Mouse (Mus musculus) cerebellum, adult 2 months (tissue): Measurements from ENCODE around the gene Tmem270.

ENCODE experiments used
- CTCF ChIP-seq: fragments of 200-500 bp; IDR thresholded peaks from 2 replicates; pipeline ENCODE4 v1.5.1; 2011; ENCODE audit warnings: low read depth, mild to moderate bottlenecking, control low read depth, low read length, moderate library complexity, borderline replicate concordance; ENCODE audit not compliant: insufficient read depth
- POLR2A ChIP-seq: fragments of 200-500 bp; IDR thresholded peaks from 2 replicates; pipeline ENCODE4 v1.6.1; 2011; ENCODE audit warnings: low read length, control low read depth, borderline replicate concordance; ENCODE audit not compliant: insufficient read depth

DNA sequence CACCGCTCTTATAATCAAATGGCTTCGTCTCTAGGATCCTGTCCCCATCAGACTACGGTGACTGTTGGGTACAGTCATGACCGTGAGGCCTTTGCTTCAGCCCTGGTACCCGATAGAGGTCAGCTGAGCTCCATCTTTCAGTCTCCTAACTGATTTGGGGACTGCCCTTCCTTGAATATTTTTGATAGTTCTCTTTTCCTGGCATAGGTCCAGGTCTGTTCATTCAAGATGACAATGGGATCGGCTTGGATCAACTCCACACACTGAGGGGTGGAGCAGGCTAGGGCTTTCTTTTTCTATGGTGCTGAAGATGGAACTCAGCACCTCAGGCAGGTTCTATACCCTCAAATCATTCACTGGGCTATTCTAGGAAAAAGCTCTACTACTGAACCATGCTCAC, 29.5 kb upstream of the Tmem270 start:
- TF ChIP-seq CTCF = no peak
- no peak for TF ChIP-seq POLR2A
